Mouse (Mus musculus): ENCODE measurements around the gene Ribc2. TPM values are rescaled to one million over a fixed set of nuclear protein-coding genes. Genes with fewer than 3 reads are reported as not detected.

Ribc2 gene
- 0.22 and 0.31 TPM in 2 replicates for polyA plus RNA-seq (2015; fragmentation: Nextera tagmentation; extraction: Ambion mirVana)

DNA sequence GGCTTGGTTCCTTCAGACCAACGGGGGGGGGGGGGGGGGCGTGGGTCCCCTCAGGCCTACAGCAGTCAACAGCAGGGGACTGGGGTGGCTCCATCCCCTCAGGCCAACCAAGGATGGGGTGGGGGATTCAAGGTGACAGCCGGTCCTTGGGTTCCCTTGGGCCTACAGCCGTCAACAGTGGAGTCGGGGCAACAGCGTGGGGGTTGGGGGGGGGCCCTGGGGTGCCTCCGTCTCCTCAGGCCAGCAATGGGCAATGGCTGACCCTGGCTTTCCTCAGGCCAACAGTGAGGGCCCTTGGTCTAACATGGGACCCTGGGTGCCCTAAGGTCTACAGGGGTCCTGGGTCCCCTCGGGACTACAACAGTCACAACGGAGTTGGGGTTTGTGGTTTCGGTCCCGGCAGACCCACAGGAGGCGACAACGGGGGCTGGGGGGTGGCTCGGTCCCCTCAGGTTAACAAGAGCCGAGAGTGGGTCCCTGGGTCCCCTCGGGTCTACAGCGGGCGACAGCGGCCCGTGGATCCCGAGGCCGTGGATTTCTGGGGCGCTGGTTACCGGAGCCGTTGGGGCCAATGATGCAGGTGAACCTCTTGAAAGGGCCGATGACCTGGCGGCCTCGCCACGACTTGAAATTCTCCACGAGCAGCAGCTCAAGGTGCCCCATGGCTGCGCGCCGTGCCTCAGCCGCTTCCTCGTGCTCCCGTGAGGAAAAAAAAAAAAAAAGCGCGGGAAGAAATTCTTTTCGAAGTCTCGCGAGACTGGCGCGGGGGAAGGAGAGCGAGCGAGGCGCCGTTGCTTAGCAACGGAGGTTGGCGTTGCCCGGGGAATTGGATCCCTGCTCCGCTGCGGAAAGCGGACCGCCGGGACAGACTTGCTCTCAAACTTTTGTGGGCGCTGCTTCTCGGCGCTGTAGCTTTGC, at the start of gene Ribc2, which contains the start of gene Smc1b:
Ribc2 (plus strand) TSS at position 804 of the 918 bp plus-strand sequence.
Smc1b (minus strand) TSS at position 690 of the 918 bp plus-strand sequence.

Other genes starting within 250 kb of the Ribc2 start
- 0.10 and 0.14 TPM in 2 replicates for gene Gm29666, start 212.0 kb upstream of the Ribc2 start, polyA plus RNA-seq (2015; fragmentation: Nextera tagmentation; extraction: Ambion mirVana)
- gene Nup50, start 208.7 kb upstream of the Ribc2 start, polyA plus RNA-seq (2015; fragmentation: Nextera tagmentation; extraction: Ambion mirVana) = 16.0 and 20.1 TPM in 2 replicates
- gene 5031439G07Rik, start 143.5 kb upstream of the Ribc2 start, polyA plus RNA-seq (2015; fragmentation: Nextera tagmentation; extraction: Ambion mirVana) = 4.6 and 8.0 TPM in 2 replicates
- gene Upk3a, start 114.9 kb upstream of the Ribc2 start, polyA plus RNA-seq (2015; fragmentation: Nextera tagmentation; extraction: Ambion mirVana) = 2,347 TPM in 2 replicates
- gene Fam118a, start 103.1 kb upstream of the Ribc2 start, polyA plus RNA-seq (2015; fragmentation: Nextera tagmentation; extraction: Ambion mirVana) = 49.7 and 55.3 TPM in 2 replicates
- 0.17 and 0.22 TPM in 2 replicates for gene Smc1b, start 114 bp upstream of the Ribc2 start, polyA plus RNA-seq (2015; fragmentation: Nextera tagmentation; extraction: Ambion mirVana)
- 297 and 339 TPM in 2 replicates for gene Fbln1, start 73.9 kb downstream of the Ribc2 start, polyA plus RNA-seq (2015; fragmentation: Nextera tagmentation; extraction: Ambion mirVana)
- 178 and 186 TPM in 2 replicates for gene Atxn10, start 204.2 kb downstream of the Ribc2 start, polyA plus RNA-seq (2015; fragmentation: Nextera tagmentation; extraction: Ambion mirVana)